Mouse (Mus musculus): ENCODE results near the gene Lca5l.
"Not testable (repeated sequence)": the region's sequence is repeated elsewhere in the genome, so short reads cannot be mapped to it uniquely, and the experiment has no call there.

The Lca5l gene

GRCm38 (mm10) chr16:96165723-96166264 is 26.3 kb downstream of the Lca5l start:
- DNase-seq, result peak; percentile 59

DNA sequence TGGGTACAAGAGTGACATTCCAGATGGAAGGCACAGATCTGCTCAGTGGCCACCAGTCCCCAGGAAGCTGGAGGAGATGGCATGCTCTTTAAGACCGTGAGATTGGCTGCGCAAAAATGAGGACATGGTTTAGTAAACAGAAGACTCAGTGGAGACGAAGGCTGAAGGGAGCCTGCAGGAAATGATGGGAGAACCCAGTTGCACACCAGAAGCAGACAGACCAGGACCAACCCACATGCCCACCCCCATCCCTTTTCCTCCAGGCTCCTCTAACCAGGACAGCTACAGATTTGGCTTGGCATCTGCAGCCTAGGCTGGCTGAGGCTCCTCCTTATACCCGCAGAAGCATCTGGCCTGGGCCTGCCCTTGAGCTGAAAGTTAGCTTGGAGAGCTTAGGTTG is 30.7 kb downstream of the Lca5l start:
- DNase-seq, result peak; percentile 46

DNA sequence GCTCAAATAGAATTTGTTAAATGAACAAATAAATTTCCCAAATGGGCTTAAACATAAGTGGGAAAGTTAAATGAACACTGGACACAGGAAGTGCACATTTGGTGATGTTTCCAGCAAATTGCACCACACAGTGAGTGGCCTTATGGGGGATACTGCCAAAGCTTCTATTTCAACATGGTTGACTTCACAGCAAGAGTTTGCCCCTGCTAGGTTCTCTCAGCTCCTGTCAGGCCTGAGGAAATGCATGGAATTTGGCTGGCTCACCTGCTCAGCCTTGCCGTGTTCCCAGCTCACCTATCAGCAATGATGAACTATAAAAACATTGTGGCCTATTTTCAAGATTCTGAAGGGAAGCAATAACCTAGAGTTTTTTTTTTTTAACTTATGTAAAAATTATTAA is 31.1 kb downstream of the Lca5l start:
- DNase-seq, result no peak

DNA sequence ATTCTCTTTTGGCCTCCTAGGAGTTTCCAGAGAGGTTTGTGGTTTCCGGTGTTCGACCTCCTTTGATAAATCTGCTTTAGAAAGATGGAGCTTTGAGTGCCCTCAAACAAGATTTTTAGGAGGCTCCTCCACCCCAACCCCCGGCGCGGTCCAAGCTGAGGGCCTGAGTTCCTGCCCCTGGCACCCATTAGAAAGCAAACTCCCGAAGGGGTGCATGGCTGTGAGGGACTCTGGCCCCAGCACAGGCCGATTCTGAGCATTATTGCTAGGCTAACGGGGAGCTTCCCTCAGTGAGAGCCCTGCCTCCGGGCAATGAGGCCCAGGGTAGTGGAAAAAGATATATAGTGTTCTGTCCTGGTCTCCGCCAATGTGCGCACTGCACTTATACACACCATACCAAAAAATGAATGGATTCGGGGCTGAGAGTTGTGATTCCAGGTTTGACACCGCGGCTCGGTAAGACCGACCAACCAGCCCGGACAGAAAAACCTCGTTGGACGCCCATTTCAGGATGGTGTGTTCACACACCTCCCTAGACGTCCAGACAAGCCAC is 32.2 kb downstream of the Lca5l start:
- no peak for DNase-seq

DNA sequence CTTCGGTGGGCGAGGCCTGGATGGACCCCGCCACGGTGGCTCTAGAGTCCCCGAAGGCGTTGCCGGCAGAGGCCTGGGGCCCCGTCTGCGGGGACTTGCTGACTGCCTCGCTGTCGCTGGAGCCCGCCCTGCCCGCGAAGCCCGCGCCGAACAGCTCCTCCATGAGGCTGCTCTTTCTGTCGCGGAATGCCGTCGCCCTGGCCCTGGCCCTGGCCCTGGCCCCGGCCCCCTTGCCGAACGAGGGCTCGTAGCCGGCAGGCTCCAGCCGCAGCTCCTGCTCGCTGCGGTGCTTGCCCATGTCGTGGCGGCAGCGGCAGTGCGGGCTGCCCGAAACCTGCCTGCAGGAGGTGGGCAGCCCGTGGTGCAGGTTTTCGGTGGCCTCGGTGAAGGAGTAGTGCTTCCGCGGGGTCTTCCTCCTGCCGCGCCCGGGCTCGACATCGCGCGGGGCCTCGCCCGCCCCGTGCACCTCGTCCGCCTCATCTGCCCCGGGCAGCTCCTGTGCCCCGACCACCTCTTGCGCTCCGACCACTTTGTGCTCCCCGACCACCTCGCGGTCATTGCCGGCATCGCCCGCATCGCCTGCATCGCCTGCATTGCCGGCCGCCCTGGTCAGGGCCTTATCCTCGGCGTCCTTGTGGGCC is 32.9 kb downstream of the Lca5l start:
- DNase-seq, result peak; percentile 63

DNA sequence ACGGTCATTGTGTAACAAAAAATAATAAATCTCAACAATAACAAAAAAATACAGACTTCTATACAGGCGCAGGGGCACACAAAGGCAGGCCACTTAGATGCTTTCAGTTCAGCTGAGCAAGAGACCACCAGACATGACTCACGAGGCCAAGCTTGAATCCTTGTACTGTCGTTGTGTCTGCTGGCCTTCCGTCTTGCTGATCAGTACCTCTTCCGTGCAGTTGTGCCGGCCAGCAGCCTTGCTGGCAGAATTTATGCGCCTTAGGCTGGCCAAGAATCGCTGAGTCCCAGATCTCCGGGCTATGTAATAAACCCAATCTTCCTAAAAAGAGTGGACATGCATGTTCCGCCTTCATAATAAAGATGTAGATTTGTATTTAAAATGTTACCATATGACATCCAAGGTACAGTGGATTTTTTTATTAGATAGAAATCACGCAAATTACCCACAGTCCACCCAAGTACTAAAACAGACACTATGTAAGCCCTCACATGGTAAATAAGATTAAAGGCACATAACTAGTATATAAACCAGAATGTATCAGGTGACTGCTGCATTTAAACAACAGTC is 33.5 kb downstream of the Lca5l start:
- DNase-seq, result no peak

DNA sequence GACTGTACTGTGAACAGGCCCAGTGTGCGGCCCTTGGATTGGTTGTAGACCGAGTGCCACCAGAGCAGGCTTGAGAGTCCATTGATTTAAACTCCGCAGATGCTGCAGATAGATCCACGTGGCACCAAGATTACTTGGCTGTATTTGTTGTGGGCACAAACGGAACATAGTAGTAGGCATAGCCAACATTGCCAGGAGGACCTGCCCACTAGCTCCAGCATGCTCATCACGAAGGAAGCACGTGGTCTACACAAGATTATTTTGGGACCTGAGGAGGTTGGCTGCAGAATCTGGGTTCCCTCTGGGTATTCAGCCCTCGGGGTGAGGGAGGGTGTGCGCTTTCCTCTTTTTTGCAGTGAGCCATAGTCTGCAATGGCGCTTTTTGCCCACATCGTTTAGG is 34.9 kb downstream of the Lca5l start:
- DNase-seq, result no peak

GRCm38 (mm10) chr16:96156019-96156418 is 36.1 kb downstream of the Lca5l start:
- DNase-seq, result no peak

DNA sequence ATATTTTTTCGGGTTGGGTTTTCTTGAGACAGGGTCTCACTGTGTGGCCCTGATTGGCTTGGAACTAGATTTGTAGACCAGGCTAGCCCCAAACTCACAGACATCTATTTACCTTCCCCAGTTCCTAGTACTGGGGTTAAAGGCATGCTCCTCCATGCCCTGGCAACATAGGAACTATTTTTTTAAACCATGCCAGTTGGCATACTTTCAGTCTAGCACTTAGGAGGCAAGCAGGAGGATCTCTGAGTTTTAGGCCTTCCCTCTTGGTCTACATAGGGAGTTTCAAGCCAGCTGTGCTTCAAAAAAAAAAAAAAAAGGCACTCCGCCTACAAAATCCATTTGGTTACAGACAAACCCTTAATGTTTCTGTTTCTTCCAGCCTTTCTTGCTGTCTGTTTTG is 37.6 kb downstream of the Lca5l start:
- no peak for DNase-seq

DNA sequence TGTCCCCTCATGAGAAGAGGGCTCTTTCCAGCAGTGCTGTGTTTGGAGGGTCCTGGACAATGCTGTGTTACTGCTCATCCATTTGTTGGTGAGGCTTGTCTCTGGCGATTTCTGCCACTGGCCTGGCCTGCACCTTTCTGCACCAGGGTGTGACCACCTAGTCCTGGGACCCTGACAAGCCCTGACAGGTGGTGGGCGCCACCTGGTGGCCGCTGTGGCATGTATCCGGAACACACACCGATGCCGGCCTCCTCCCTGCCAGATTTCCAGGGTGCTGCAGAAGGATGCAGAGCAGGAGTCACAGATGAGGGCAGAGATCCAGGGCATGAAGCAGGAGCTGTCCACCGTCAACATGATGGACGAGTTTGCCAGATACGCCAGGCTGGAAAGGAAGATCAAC is 40.5 kb downstream of the Lca5l start:
- DNase-seq, result peak; percentile 84

DNA sequence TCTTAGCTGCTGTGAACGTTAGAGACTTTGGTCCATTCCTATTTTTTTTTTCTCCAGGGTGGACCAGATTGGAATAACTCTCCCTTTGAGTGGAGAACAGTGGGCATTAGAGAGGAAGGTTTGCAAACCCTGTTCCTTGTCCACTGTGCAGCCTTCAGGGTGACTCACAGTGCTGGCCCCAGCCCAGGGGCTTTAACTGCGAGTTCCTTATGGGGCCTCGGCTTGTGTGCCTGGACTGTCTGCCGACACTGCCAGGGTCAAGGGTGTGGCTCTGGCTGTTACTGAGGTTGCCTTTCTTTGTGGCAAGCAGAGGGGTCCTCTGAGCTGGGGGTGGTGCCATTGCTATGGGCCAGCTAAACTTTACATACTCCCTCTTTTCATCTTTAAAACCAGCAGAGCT is 41.1 kb downstream of the Lca5l start:
- DNase-seq, result no peak

DNA sequence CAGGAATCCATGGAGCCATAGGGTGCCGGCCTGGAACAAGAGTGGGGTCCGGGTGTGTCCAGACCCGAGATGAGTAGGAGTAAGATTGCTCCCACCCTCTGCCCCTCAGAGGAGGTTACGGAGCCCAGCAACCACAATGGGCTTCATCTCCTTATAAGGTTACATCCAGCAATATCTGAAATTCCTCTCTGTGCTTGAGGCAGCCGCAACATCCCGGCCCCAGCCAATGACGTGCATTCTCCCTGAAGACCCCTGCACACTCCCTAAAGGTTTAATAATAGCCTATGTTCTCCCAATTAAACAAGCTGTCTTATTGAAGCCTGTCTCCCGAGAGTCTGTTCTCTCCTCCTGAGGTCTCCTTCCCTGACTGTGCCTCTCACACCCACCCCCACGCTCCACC is 42.8 kb downstream of the Lca5l start:
- no peak for DNase-seq

GRCm38 (mm10) chr16:96148834-96149233 is 43.2 kb downstream of the Lca5l start:
- no peak for DNase-seq

- no peak for DNase-seq
Observed at GRCm38 (mm10) chr16:96145814-96146213, 46.3 kb downstream of the Lca5l start.

DNA sequence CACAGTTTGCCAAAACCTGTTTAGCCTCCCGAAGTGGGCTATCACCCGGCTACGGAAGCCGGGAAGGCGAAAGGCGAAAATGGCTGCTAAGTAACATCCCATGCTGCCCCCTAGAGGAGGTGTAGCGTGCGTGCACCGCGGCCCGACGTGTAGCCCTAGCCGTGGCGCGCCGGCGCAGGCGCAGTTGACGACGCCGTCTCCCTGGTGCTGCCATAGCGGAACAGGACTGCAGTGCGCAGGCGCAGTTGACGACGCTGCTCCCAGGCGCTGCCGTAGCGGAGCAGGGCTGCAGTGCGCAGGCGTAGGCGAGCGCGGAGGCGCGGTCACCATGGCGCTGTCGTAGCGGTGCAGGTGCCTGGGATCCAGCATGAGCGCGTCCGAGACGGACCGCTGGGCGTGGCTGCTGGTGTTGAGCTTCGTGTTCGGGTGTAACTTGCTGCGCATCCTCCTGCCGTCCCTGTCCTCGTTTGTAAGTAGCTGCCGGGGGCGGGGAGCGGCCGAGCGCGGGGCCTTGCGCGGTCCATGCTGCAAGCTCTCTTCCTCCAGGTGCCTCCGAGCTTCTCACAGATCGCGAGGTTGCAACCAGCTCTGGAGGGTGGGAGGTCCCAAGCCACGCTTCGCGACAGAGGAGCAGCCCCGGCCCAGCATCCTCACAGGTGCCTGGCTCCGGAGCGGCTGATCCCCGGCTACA is 46.8 kb downstream of the Lca5l start, which contains the start of gene Wrb:
TSS of gene Wrb (plus strand) at position 298 of the 691 bp plus-strand sequence.
- DNase-seq, result peak; percentile 100

DNA sequence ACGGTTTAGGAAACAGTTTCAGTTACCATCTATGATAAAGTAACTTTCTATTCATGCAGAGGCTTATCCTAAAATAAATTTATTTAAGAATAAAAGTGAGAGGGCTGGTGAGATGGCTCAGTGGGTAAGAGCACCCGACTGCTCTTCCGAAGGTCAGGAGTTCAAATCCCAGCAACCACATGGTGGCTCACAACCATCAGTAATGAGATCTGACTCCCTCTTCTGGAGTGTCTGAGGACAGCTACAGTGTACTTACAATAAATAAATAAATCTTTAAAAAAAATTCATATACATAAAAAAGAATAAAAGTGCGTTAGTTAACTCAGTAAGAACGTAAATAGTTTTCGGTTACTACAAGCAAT is 47.3 kb downstream of the Lca5l start:
- not testable (repeated sequence) for DNase-seq

GRCm38 (mm10) chr16:96128466-96128865 is 63.6 kb downstream of the Lca5l start:
- no peak for DNase-seq

GRCm38 (mm10) chr16:96127657-96128344 is 64.3 kb downstream of the Lca5l start, which contains the start of gene Hmgn1:
Hmgn1 (minus strand) TSS chr16:96127729.
- peak; percentile 91 for DNase-seq

DNA sequence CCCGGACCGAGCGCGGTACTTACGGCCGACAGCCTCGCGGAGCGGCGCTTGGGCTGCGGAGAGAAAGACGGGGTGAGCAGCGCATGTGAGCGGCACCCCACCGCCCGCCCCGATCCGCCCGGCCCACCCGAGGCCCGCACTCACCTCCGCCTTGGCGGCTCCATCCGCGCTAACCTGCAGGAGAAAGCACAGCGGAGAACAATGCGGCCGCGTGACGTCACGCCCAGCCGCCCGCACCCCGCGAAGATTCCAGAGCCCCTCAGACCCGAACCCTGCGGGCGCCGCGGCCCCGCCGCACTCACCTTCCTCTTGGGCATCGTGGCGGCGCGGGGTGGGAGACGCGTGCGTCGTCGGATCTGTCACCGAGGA is 64.8 kb downstream of the Lca5l start:
- DNase-seq, result no peak

DNA sequence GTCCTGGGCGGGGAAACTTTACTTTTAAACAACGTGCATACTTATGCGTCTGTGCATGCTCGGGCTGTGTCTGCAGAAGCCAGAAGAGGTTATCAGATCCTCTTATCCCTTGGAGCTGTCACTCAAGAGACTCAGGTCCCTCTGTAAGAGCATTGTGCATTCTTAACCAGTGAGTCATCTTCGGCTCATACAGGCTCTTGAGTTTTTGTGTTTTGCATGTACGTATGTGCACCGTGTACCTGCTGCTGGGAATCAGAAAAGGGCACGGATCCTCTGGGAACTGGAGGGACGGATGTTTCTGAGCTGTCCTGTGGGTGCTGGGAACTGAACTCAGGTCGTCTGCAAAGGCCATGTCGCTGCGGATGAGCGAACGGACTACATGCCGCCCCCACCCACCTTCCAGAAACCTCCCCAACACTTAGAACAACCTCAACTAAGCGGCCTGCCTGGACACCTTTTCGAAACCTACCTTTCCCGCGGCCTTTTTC is 65.3 kb downstream of the Lca5l start:
- no peak for DNase-seq

DNA sequence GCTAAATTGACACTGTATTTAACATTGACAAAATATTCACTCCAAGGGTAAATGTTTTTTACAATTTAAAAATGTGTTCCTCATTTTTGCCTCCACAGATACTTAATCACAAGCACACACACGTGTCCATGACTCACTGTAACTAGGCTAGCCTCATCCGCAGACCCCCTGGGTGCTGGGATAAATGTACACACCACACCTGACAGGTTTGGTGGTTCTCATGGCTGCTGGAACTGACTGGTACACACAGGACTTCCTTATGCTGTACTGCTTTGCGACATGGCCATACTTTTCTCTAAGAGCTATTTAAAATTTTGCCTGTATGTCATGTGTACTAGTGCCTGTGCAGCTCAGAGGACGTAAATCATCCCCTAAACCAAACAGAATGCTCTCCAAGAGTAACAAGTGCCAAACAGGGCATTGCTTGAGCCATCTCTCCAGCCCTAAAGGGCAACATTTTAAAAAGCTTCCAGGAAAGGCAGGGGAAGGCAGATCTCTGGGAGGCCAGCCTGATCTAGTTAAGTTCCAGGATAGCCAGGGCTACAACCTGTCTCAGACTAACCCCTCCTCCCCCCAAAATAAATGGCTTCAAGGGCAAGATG is 71.9 kb downstream of the Lca5l start:
- DNase-seq, result no peak

GRCm38 (mm10) chr16:96114729-96115128 is 77.3 kb downstream of the Lca5l start:
- DNase-seq, result no peak

DNA sequence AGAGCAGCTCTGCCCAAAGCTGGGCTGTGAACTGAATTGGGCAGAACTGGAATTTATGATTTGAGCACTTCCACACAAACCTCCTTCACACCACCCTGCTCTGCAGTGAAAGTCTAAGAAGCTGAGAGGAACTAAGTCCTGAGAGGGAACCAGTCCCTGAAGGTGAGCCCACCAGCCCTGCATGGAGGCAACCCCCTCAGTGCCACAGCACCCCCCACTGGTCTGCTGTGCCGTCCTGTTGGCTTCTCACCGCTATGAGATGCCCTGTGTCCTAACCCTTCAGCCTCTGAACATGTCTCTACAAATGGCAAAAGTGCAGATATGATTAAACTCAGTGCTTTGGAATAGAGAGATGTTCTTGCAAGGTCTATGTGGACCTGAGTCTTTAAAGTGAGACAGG is 79.3 kb downstream of the Lca5l start:
- no peak for DNase-seq

All from cerebellum, adult 8-10 months (tissue).